Mouse (Mus musculus): ENCODE results near the gene Krt9. TPM values are rescaled to one million over a fixed set of nuclear protein-coding genes. Genes with fewer than 3 reads are reported as not detected.

Krt9 gene
- polyA plus RNA-seq, 2 experiments = not detected

- no peaks in the 10 kb centered on the region for H3K27me3 ChIP-seq (ENCODE audit: control insufficient read depth, insufficient read depth, low read length)
- no peaks in the 10 kb centered on the region for H3K9me3 ChIP-seq (ENCODE audit: control insufficient read depth, low read length)
- DNase-seq (ENCODE audit: low read depth in 3 of 3, low spot score in 3 of 3) (no peak), ATAC-seq (ENCODE audit: insufficient read depth) (no peak)
- H3K4me1 ChIP-seq (replicated peaks; ENCODE audit: control insufficient read depth in 2 of 2, insufficient read depth in 2 of 2, low read length in 1 of 2) = no peaks in the 10 kb centered on the region
- WGBS (ENCODE audit: insufficient replicate concordance) = 59% methylated on average over 9 of the region's 9 CpGs
- no peak for TF ChIP-seq EP300 (IDR thresholded peaks at IDR 0.05; ENCODE audit: low read depth)
- TF ChIP-seq CTCF (IDR thresholded peaks at IDR 0.05; ENCODE audit: low read depth) = no peak
- H3K9ac ChIP-seq (replicated peaks) = no peak overlapping the region
- no peak overlapping the region for H3K4me3 ChIP-seq (ENCODE audit: insufficient read depth in 1 of 2, low read depth in 2 of 2, low read length in 2 of 2)
- H3K27ac ChIP-seq = no peak overlapping the region
- H3K4me2 ChIP-seq (ENCODE audit: low read depth) = no peak overlapping the region
- no peaks in the 10 kb centered on the region for H3K36me3 ChIP-seq (replicated peaks; ENCODE audit: control insufficient read depth, insufficient read depth, low read depth)
Measured at GRCm38 (mm10) chr11:100176791-100177190, 16.3 kb downstream of the Krt9 start.

- H3K9me3 ChIP-seq (ENCODE audit: control insufficient read depth, low read length) = no peaks in the 10 kb centered on the region
- no peak overlapping the region for H3K4me3 ChIP-seq (ENCODE audit: insufficient read depth in 1 of 2, low read depth in 2 of 2, low read length in 2 of 2)
- H3K27me3 ChIP-seq (ENCODE audit: control insufficient read depth, insufficient read depth, low read length) = no peaks in the 10 kb centered on the region
- 25% methylated on average over 14 of the region's 14 CpGs for WGBS (ENCODE audit: insufficient replicate concordance)
- TF ChIP-seq EP300 (IDR thresholded peaks at IDR 0.05; ENCODE audit: low read depth) = no peak
- peak; percentile 90 for TF ChIP-seq CTCF (IDR thresholded peaks at IDR 0.05; ENCODE audit: low read depth)
- H3K27ac ChIP-seq = no peak overlapping the region
- H3K36me3 ChIP-seq (replicated peaks; ENCODE audit: control insufficient read depth, insufficient read depth, low read depth) = no peaks in the 10 kb centered on the region
- H3K4me2 ChIP-seq (ENCODE audit: low read depth) = no peak overlapping the region
- H3K9ac ChIP-seq (replicated peaks) = no peak overlapping the region
- no peaks in the 10 kb centered on the region; a peak in 1 of 4 replicates for H3K4me1 ChIP-seq (replicated peaks; ENCODE audit: control insufficient read depth in 2 of 2, insufficient read depth in 2 of 2, low read length in 1 of 2)
- ATAC-seq (ENCODE audit: insufficient read depth) (no peak), DNase-seq (ENCODE audit: low read depth in 3 of 3, low spot score in 3 of 3) (peak in 2 of 3 experiments; percentile 11 to 35)
Measured at GRCm38 (mm10) chr11:100168765-100169762, 24.0 kb downstream of the Krt9 start.

- DNase-seq (ENCODE audit: low read depth in 3 of 3, low spot score in 3 of 3) (no peak), ATAC-seq (ENCODE audit: insufficient read depth) (no peak)
- H3K36me3 ChIP-seq (replicated peaks; ENCODE audit: control insufficient read depth, insufficient read depth, low read depth) = no peaks in the 10 kb centered on the region
- H3K4me2 ChIP-seq (ENCODE audit: low read depth) = no peak overlapping the region
- no peak overlapping the region for H3K4me3 ChIP-seq (ENCODE audit: insufficient read depth in 1 of 2, low read depth in 2 of 2, low read length in 2 of 2)
- TF ChIP-seq EP300 (IDR thresholded peaks at IDR 0.05; ENCODE audit: low read depth) (no peak), CTCF (IDR thresholded peaks at IDR 0.05; ENCODE audit: low read depth) (no peak)
- 54% methylated on average over 8 of the region's 8 CpGs for WGBS (ENCODE audit: insufficient replicate concordance)
- no peaks in the 10 kb centered on the region for H3K9me3 ChIP-seq (ENCODE audit: control insufficient read depth, low read length)
- H3K4me1 ChIP-seq (replicated peaks; ENCODE audit: control insufficient read depth in 2 of 2, insufficient read depth in 2 of 2, low read length in 1 of 2) = no peaks in the 10 kb centered on the region; a peak in 1 of 4 replicates
- no peak overlapping the region for H3K27ac ChIP-seq
- H3K9ac ChIP-seq (replicated peaks) = no peak overlapping the region
- H3K27me3 ChIP-seq (ENCODE audit: control insufficient read depth, insufficient read depth, low read length) = no peaks in the 10 kb centered on the region
Measured at GRCm38 (mm10) chr11:100168071-100168470, 25.0 kb downstream of the Krt9 start.

GRCm38 (mm10) chr11:100164392-100164791 is 28.7 kb downstream of the Krt9 start:
- ATAC-seq (ENCODE audit: insufficient read depth) = no peak
- no peaks in the 10 kb centered on the region for H3K36me3 ChIP-seq (replicated peaks; ENCODE audit: control insufficient read depth, insufficient read depth, low read depth)
- TF ChIP-seq EP300 (IDR thresholded peaks at IDR 0.05; ENCODE audit: low read depth) (no peak), CTCF (IDR thresholded peaks at IDR 0.05; ENCODE audit: low read depth) (no peak)
- DNase-seq (ENCODE audit: low read depth in 3 of 3, low spot score in 3 of 3) = no peak
- no peaks in the 10 kb centered on the region for H3K27me3 ChIP-seq (ENCODE audit: control insufficient read depth, insufficient read depth, low read length)
- no peak overlapping the region for H3K9ac ChIP-seq (replicated peaks)
- no peak overlapping the region for H3K4me2 ChIP-seq (ENCODE audit: low read depth)
- no peaks in the 10 kb centered on the region for H3K9me3 ChIP-seq (ENCODE audit: control insufficient read depth, low read length)
- H3K4me3 ChIP-seq (ENCODE audit: insufficient read depth in 1 of 2, low read depth in 2 of 2, low read length in 2 of 2) = no peak overlapping the region
- no peak overlapping the region for H3K27ac ChIP-seq
- H3K4me1 ChIP-seq (replicated peaks; ENCODE audit: control insufficient read depth in 2 of 2, insufficient read depth in 2 of 2, low read length in 1 of 2) = no peaks in the 10 kb centered on the region; a peak in 1 of 4 replicates
- WGBS (ENCODE audit: insufficient replicate concordance) = 35% methylated on average over 7 of the region's 7 CpGs

- Histone ChIP-seq H3K4me2 (ENCODE audit: low read depth) (no peak overlapping the region), H3K9me3 (ENCODE audit: control insufficient read depth, low read length) (no peaks in the 10 kb centered on the region), H3K27me3 (ENCODE audit: control insufficient read depth, insufficient read depth, low read length) (no peaks in the 10 kb centered on the region), H3K36me3 (replicated peaks; ENCODE audit: control insufficient read depth, insufficient read depth, low read depth) (no peaks in the 10 kb centered on the region), H3K4me1 (replicated peaks; ENCODE audit: control insufficient read depth in 2 of 2, insufficient read depth in 2 of 2, low read length in 1 of 2) (no peaks in the 10 kb centered on the region), H3K9ac (replicated peaks) (no peak overlapping the region), H3K4me3 (ENCODE audit: insufficient read depth in 1 of 2, low read depth in 2 of 2, low read length in 2 of 2) (no peak overlapping the region), H3K27ac (no peak overlapping the region)
- WGBS (ENCODE audit: insufficient replicate concordance) = 49% methylated on average over 6 of the region's 6 CpGs
- ATAC-seq (ENCODE audit: insufficient read depth) = no peak
- TF ChIP-seq EP300 (IDR thresholded peaks at IDR 0.05; ENCODE audit: low read depth) (no peak), CTCF (IDR thresholded peaks at IDR 0.05; ENCODE audit: low read depth) (no peak)
- DNase-seq (ENCODE audit: low read depth in 3 of 3, low spot score in 3 of 3) = no peak
Measured at GRCm38 (mm10) chr11:100157908-100158477, 35.1 kb downstream of the Krt9 start.
